Mouse (Mus musculus) ES-Bruce4 (cell line): ENCODE measurements around the gene Fam129c. TPM values are rescaled to one million over a fixed set of nuclear protein-coding genes. Genes with fewer than 3 reads are reported as not detected.

ENCODE experiments used
- H3K27ac ChIP-seq: 2 replicates; pipeline ENCODE4 v1.5.1; 2012; ENCODE audit warnings: low read length, inconsistent platforms; ENCODE audit not compliant: insufficient read depth
- H3K27me3 ChIP-seq: 2 replicates; pipeline ENCODE4 v1.6.1; 2012; ENCODE audit warnings: mild to moderate bottlenecking, low read length, inconsistent platforms; ENCODE audit not compliant: control insufficient read depth, poor library complexity, insufficient read depth, severe bottlenecking
- H3K36me3 ChIP-seq: 2 replicates; pipeline ENCODE4 v1.6.1; 2012; ENCODE audit warnings: inconsistent platforms, mild to moderate bottlenecking, low read length, moderate library complexity; ENCODE audit not compliant: control insufficient read depth, poor library complexity, insufficient read depth, severe bottlenecking
- H3K4me1 ChIP-seq: one replicate; pipeline ENCODE4 v1.8.1; 2011; ENCODE audit warnings: low read length; ENCODE audit not compliant: control insufficient read depth, insufficient read depth
- H3K4me3 ChIP-seq: 2 replicates; pipeline ENCODE4 v1.5.1; 2011; ENCODE audit warnings: low read depth, mild to moderate bottlenecking, low read length
- H3K9ac ChIP-seq: 2 replicates; pipeline ENCODE4 v1.6.1; 2012; ENCODE audit warnings: low read depth, mild to moderate bottlenecking, inconsistent platforms; ENCODE audit not compliant: poor library complexity, severe bottlenecking
- H3K9me3 ChIP-seq: replicated peaks from 2 replicates; pipeline ENCODE4 v1.6.1; 2012; ENCODE audit warnings: mild to moderate bottlenecking, low read length, inconsistent platforms; ENCODE audit not compliant: control insufficient read depth, poor library complexity, insufficient read depth, severe bottlenecking
- CTCF ChIP-seq: IDR thresholded peaks from one replicate; pipeline ENCODE4 v1.8.1; 2011; ENCODE audit warnings: low read depth, low read length
- EP300 ChIP-seq: IDR thresholded peaks from 2 replicates; pipeline ENCODE4 v1.6.1; 2011; ENCODE audit warnings: low read depth, low read length; ENCODE audit not compliant: insufficient read depth
- POLR2A ChIP-seq: IDR thresholded peaks from one replicate; pipeline ENCODE4 v1.8.1; 2011; ENCODE audit warnings: low read length; ENCODE audit not compliant: insufficient read depth
- polyA plus RNA-seq: library from polyadenylated mRNA; stranded (reverse); fragments of >200 nt; gene quantifications from 2 replicates; pipeline ENCODE4 v1.2.4, GENCODE M21; 2011; ENCODE audit warnings: low read depth; ENCODE audit not compliant: missing spikeins, insufficient read depth, insufficient read length

Gene Fam129c
- polyA plus RNA-seq, 1 experiment = 6.4 TPM

DNA sequence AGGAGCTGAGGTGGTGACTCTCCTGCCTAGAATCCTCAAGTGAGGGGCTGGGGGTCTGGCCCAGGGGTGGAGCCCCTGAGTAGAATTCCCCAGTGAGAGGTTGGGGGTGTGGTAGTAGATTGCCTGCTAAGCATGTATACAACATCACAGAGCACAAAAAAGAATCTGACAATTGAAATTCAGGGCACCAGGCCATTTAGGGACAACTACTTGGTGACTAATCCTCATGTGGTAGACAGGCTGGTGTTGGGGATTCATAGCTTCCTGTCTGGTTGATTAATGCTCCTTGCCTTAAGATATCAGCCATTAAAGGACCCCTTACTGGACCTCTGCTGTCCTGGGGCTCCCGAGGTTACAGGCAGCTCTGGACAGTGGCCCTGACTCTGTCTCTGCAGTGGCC, 18.4 kb upstream of the Fam129c start:
- peak overlapping the region; percentile 42; the same call in 1 of the 2 replicates for H3K4me3 ChIP-seq
- H3K9me3 ChIP-seq = no peaks in the 10 kb centered on the region
- H3K27ac ChIP-seq = no peak overlapping the region
- peak overlapping the region; percentile 43; the same call in 1 of the 2 replicates for H3K9ac ChIP-seq
- H3K36me3 ChIP-seq = no peaks in the 10 kb centered on the region
- peaks cover 2% of the 10 kb centered on the region for H3K4me1 ChIP-seq
- TF ChIP-seq EP300 (no peak), POLR2A (no peak), CTCF (no peak)
- no peaks in the 10 kb centered on the region for H3K27me3 ChIP-seq

DNA sequence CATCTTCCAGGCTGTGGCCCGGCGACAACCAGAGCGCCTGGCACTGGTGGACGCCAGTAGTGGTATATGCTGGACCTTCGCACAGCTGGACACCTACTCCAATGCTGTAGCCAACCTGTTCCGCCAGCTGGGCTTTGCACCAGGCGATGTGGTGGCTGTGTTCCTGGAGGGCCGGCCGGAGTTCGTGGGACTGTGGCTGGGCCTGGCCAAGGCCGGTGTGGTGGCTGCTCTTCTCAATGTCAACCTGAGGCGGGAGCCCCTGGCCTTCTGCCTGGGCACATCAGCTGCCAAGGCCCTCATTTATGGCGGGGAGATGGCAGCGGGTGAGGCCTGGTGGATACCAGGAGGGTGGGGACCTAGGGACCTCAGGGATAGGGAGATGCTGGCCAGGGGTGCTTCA, 18.0 kb upstream of the Fam129c start:
- no peak for TF ChIP-seq EP300
- TF ChIP-seq POLR2A = no peak
- TF ChIP-seq CTCF = no peak
- no peak overlapping the region for H3K27ac ChIP-seq
- H3K9ac ChIP-seq = peak overlapping the region; percentile 43
- H3K27me3 ChIP-seq = no peaks in the 10 kb centered on the region
- H3K4me3 ChIP-seq = peak overlapping the region; percentile 42
- H3K4me1 ChIP-seq = peaks cover 2% of the 10 kb centered on the region
- H3K36me3 ChIP-seq = no peaks in the 10 kb centered on the region
- H3K9me3 ChIP-seq = no peaks in the 10 kb centered on the region

DNA sequence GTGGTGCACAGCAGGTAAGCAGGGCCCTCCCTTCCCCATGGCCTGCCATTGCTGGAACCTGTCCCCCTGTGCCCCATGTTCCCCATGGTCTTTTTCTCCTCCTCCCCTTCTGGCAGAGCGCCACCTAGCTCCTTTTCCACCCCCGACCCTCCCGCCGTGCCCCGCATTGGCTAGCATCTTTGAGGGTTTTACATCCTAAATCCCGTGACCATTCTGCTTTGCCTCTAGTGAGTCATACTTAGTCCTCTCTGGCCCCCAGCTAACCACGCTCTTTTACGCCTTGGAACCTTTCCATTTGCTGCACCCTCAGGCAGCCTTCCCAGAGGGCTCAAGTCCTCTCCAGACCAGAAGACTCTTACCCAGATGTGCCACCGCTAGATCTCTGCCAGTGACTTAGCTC, 17.2 kb upstream of the Fam129c start:
- Histone ChIP-seq H3K4me3 (peak overlapping the region; percentile 55), H3K4me1 (peaks cover 2% of the 10 kb centered on the region)

DNA sequence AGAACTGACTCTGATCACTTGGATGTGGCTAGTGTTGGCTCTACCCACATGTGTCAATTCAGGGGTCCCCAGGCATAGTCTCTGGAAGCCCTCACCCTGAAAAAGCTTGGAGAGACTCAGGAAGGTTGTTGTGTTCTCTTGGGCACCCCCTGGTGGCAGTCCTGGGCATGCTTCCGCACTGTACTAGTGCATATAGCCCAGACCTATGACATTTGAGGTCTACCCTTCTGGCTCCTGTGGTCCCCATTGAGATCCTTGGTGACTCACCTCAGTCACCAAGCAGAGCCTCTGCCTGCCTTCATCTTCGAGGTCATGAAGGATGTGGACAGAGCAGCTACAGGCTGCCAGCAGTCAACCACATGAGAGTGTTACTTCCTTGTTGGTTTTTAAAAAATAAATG, 10.6 kb upstream of the Fam129c start:
- Histone ChIP-seq H3K9ac (no peak overlapping the region), H3K4me3 (no peak overlapping the region), H3K9me3 (no peaks in the 10 kb centered on the region), H3K27me3 (no peaks in the 10 kb centered on the region), H3K36me3 (no peaks in the 10 kb centered on the region; the same call in 1 of the 2 replicates), H3K4me1 (no peaks in the 10 kb centered on the region), H3K27ac (no peak overlapping the region)
- TF ChIP-seq EP300 (no peak), CTCF (peak; percentile 76), POLR2A (no peak)

More for the DNA sequence above, 17.2 kb upstream of the Fam129c start:
- peak overlapping the region; percentile 6; the same call in 1 of the 2 replicates for H3K27ac ChIP-seq
- no peaks in the 10 kb centered on the region for H3K27me3 ChIP-seq
- TF ChIP-seq CTCF = peak; percentile 45
- TF ChIP-seq EP300 = no peak
- H3K9me3 ChIP-seq = no peaks in the 10 kb centered on the region
- H3K9ac ChIP-seq = peak overlapping the region; percentile 43
- H3K36me3 ChIP-seq = no peaks in the 10 kb centered on the region

DNA sequence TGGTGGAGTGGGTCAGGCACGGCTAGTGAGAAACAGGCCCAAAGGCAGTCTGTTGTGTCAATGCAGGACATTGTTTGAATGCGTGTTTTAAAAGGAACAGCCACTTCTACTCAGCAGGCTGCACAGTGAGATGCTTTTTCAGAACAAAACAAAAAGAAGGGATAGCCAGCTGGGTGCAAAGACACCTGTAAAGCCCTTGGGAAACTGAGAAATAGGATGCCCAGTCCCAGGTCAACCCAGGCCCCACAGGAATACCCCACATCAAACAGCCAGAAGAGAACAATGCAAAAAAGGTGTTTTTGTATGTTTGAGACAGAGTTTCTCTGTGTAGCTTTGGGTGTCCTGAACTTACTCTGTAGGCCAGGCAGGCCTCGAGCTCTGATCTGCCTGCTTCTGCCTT, 8.7 kb upstream of the Fam129c start:
- H3K27me3 ChIP-seq = no peaks in the 10 kb centered on the region
- no peaks in the 10 kb centered on the region; the same call in 1 of the 2 replicates for H3K36me3 ChIP-seq
- H3K4me1 ChIP-seq = no peaks in the 10 kb centered on the region
- TF ChIP-seq EP300 (no peak), CTCF (no peak), POLR2A (no peak)
- H3K4me3 ChIP-seq = no peak overlapping the region
- no peak overlapping the region for H3K9ac ChIP-seq
- H3K9me3 ChIP-seq = no peaks in the 10 kb centered on the region
- no peak overlapping the region for H3K27ac ChIP-seq

DNA sequence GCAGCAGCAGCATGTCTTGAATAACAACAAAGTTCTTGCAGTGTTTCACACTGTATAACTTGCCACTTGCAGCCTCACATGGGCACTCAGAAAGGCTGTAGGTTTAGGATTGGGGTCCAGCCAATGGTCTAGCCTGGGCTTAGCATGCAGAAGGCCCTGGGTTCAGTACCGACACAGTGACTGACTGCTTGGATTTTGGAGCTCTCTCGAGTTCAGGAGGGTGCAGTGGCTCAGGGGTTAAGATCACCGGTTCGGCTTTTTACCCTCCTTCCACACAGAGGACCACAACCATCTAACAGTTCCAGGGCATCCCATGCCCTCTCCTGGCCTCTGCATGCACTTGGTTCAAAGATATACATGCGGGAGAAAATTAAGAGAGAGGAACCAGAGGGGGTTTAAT, 6.4 kb upstream of the Fam129c start:
- Histone ChIP-seq H3K27ac (peak overlapping the region; percentile 20), H3K27me3 (no peaks in the 10 kb centered on the region)

More for the DNA sequence above, 6.4 kb upstream of the Fam129c start:
- Histone ChIP-seq H3K9ac (peak overlapping the region; percentile 92), H3K9me3 (no peaks in the 10 kb centered on the region), H3K36me3 (no peaks in the 10 kb centered on the region; the same call in 1 of the 2 replicates), H3K4me3 (peak overlapping the region; percentile 62), H3K4me1 (no peaks in the 10 kb centered on the region)
- TF ChIP-seq EP300 (no peak), POLR2A (no peak), CTCF (no peak)
